Mouse (Mus musculus): Measurements from ENCODE around the gene Gm20388. TPM values are rescaled to one million over a fixed set of nuclear protein-coding genes. Genes with fewer than 3 reads are reported as not detected.

Gene Gm20388
- polyA plus RNA-seq, 1 experiment from 2014 or later = 4.4 TPM

DNA sequence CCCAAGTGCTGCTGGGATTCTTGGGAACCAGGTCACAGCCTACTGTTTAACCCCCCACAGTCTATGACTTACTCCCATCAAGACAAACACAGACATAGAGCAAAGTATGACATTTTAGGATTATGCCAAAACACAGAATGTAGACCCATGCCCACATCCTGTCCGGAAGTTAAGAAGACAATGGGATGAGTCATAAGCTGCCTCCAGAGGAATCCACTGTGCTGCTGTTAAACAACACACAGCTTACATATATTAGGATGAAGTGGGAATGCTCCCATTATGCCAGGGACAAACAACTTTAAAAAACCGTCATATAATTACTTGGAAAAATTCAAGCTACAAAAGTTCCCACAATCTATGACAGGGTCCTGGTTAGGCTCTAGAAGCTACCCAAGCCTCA, 3079.3 kb downstream of the Gm20388 start:
- ATAC-seq = no peak
- Histone ChIP-seq H3K36me3 (no peaks in the 10 kb centered on the region), H3K27ac (no peak overlapping the region), H3K4me3 (replicated peaks) (no peak overlapping the region), H3K4me1 (replicated peaks) (peaks cover 36% of the 10 kb centered on the region), H3K9ac (replicated peaks) (no peak overlapping the region), H3K9me3 (no peaks in the 10 kb centered on the region), H3K4me2 (replicated peaks) (no peak overlapping the region), H3K27me3 (no peaks in the 10 kb centered on the region)
- 92% methylated on average over 2 of the region's 2 CpGs for WGBS

- Histone ChIP-seq H3K27ac (no peak overlapping the region), H3K27me3 (no peaks in the 10 kb centered on the region), H3K36me3 (no peaks in the 10 kb centered on the region), H3K4me2 (replicated peaks) (no peak overlapping the region), H3K9ac (replicated peaks) (no peak overlapping the region), H3K4me3 (replicated peaks) (no peak overlapping the region), H3K4me1 (replicated peaks) (peaks cover 28% of the 10 kb centered on the region), H3K9me3 (no peaks in the 10 kb centered on the region)
- no peak for ATAC-seq
- WGBS = 92% methylated on average over 5 of the region's 5 CpGs
These were observed 3080.7 kb downstream of the Gm20388 start for GRCm38 (mm10) chr8:122991368-122991767.

DNA sequence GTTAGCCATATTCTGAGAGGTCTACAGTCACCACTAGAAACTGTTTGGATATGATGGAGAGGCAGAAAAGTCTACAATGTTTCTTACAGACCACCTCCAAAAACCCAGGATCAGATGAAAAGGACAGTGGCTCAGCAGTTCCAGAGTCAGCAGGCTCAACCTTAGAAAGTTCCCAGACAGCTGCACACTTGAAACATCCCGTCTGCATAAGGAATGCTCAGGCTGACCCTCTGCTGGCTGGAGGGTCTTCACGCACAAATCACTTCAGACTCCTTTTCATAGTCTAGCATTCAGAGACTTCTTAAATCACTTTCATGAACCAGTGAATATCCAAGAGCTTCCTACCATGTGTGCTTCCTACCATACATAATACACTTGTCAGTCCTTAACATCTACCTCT, 3081.7 kb downstream of the Gm20388 start:
- WGBS = 49% methylated on average over 2 of the region's 2 CpGs
- H3K27ac ChIP-seq = no peak overlapping the region

GRCm38 (mm10) chr8:122993031-122993430, 3082.4 kb downstream of the Gm20388 start:
- ATAC-seq = no peak
- Histone ChIP-seq H3K27me3 (no peaks in the 10 kb centered on the region), H3K27ac (no peak overlapping the region), H3K4me3 (replicated peaks) (no peak overlapping the region), H3K9ac (replicated peaks) (no peak overlapping the region), H3K4me2 (replicated peaks) (no peak overlapping the region), H3K4me1 (replicated peaks) (peaks cover 28% of the 10 kb centered on the region), H3K9me3 (no peaks in the 10 kb centered on the region), H3K36me3 (no peaks in the 10 kb centered on the region)
- WGBS = 91% methylated on average over 3 of the region's 3 CpGs

More for the DNA sequence above, 3081.7 kb downstream of the Gm20388 start:
- Histone ChIP-seq H3K4me1 (replicated peaks) (peaks cover 25% of the 10 kb centered on the region), H3K27me3 (no peaks in the 10 kb centered on the region), H3K4me3 (replicated peaks) (no peak overlapping the region), H3K9me3 (no peaks in the 10 kb centered on the region), H3K4me2 (replicated peaks) (no peak overlapping the region), H3K9ac (replicated peaks) (no peak overlapping the region), H3K36me3 (no peaks in the 10 kb centered on the region)
- no peak for ATAC-seq

DNA sequence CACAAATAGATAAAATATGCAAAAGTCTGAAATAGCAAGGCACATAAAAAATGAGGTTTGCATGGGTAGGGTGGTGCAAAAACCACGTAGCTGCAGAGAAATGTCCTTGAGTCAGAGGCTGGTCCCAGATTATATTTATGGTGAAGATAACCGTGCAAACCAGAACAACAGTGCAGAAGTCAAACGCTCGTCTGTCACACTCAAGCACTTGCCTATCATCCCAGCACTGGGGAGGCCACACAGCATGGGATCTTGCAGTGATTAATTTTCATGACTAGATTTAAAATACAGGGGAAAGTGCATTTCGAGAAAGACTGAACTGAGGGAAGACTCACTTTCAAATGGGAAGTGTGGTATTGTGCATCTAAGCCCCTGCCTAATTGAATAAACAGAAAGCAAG, 3083.1 kb downstream of the Gm20388 start:
- WGBS = 75% methylated on average over 5 of the region's 5 CpGs
- no peak for ATAC-seq
- no peak overlapping the region for H3K4me2 ChIP-seq (replicated peaks)

DNA sequence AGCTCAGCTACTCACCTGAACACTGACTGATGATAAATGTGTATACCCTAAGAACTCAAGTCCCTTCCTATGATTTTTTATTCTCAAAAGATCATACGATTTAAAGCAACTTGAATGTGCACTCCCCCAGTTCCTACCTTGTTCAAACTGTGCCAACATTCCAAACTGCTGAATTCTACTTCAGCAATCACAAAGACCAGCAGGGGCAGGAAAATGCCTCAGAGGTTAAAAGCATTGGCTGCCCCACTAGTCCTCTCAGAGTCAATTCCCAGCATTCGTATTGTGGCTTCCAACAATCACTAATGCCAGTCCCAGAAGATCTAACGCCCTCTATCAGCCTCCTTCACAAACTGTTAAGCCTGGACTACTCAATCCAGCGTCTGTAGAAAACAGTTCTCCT, 3087.3 kb downstream of the Gm20388 start:
- H3K4me2 ChIP-seq (replicated peaks) = no peak overlapping the region
- peaks cover 26% of the 10 kb centered on the region for H3K4me1 ChIP-seq (replicated peaks)

More for the DNA sequence above, 3083.1 kb downstream of the Gm20388 start:
- H3K4me3 ChIP-seq (replicated peaks) = no peak overlapping the region
- no peaks in the 10 kb centered on the region for H3K36me3 ChIP-seq
- H3K27ac ChIP-seq = no peak overlapping the region
- H3K9ac ChIP-seq (replicated peaks) = no peak overlapping the region
- H3K4me1 ChIP-seq (replicated peaks) = peaks cover 31% of the 10 kb centered on the region
- no peaks in the 10 kb centered on the region for H3K27me3 ChIP-seq
- no peaks in the 10 kb centered on the region for H3K9me3 ChIP-seq

GRCm38 (mm10) chr8:123000311-123000710, 3089.7 kb downstream of the Gm20388 start:
- WGBS = 91% methylated on average over 2 of the region's 2 CpGs
- Histone ChIP-seq H3K9me3 (no peaks in the 10 kb centered on the region), H3K27ac (no peak overlapping the region), H3K9ac (replicated peaks) (no peak overlapping the region), H3K4me3 (replicated peaks) (no peak overlapping the region), H3K4me1 (replicated peaks) (peaks cover 23% of the 10 kb centered on the region), H3K4me2 (replicated peaks) (no peak overlapping the region), H3K27me3 (no peaks in the 10 kb centered on the region), H3K36me3 (no peaks in the 10 kb centered on the region)
- no peak for ATAC-seq

More for the DNA sequence above, 3087.3 kb downstream of the Gm20388 start:
- no peaks in the 10 kb centered on the region for H3K36me3 ChIP-seq
- no peak overlapping the region for H3K9ac ChIP-seq (replicated peaks)
- no peaks in the 10 kb centered on the region for H3K27me3 ChIP-seq
- H3K27ac ChIP-seq = no peak overlapping the region
- WGBS = 76% methylated on average over 4 of the region's 4 CpGs
- no peak for ATAC-seq
- no peak overlapping the region for H3K4me3 ChIP-seq (replicated peaks)
- H3K9me3 ChIP-seq = no peaks in the 10 kb centered on the region

DNA sequence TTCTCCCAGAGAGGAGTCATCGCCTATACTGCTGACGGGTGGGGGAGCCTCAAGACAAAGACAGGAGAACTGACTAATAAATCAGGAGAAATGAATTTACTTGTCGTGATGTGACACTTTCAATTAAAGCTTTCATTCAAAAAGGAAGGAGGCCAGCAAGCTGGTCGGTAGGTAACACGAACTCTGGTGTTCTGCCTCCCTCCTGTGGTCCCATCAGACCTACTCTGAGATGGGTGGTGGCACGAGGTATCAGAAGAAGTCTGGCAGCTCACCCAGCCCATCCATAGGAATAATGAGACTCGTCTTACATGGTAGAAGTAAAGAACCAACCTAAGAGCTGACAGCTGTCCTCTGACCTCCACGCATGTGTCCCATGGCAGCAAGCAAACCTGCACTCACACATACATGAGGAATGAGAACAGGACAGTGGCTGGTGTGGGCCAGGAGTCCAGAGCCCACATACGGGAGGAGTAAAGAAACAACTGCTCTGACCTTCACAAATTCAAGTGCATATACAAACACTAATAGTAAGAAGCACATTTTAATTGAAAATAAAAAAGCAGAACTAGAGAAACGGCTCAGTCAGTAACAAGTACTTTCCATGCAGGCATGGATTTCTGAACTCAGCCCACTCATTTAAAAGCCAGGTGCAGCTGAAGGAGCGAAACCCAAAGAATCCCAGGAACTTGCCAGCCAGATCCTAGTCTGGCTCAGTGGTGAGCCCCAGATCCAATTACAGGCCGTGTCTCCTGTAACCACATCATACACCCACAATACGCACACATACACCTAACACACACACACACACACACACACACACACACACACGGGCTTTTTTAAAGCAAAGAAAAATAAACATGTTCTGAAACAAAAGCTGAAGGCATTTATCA, 3093.6 kb downstream of the Gm20388 start:
- H3K36me3 ChIP-seq = no peaks in the 10 kb centered on the region
- peaks cover 23% of the 10 kb centered on the region for H3K4me1 ChIP-seq (replicated peaks)
- no peak overlapping the region for H3K9ac ChIP-seq (replicated peaks)
- 0 out of 2 replicates have a peak overlapping the region, but pooled peaks have one; percentile 12 for H3K27ac ChIP-seq
- H3K4me3 ChIP-seq (replicated peaks) = no peak overlapping the region
- no peaks in the 10 kb centered on the region for H3K9me3 ChIP-seq
- no peak for ATAC-seq
- no peaks in the 10 kb centered on the region for H3K27me3 ChIP-seq
- WGBS = 81% methylated on average over 14 of the region's 14 CpGs
- no peak overlapping the region for H3K4me2 ChIP-seq (replicated peaks)

DNA sequence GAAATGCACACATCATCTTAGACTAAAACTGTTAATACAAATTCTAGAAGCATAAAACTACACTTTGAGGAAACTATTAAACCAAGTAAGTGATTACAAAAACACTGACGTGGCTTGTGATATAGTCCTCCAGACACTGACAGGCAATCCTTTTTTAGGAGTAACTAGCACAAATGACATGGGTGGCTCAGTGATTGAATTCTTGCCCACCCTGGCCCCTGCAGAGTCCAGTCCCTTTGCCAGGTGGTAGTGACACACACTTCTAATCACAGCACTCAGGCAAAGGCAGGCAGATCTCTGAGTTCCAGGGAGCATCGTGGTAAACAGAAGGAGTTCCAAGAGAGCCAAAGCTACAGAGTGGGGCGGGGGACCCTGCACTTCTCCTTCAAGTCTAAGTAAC, 3094.7 kb downstream of the Gm20388 start:
- no peak for ATAC-seq
- no peak overlapping the region for H3K4me2 ChIP-seq (replicated peaks)
- H3K27me3 ChIP-seq = no peaks in the 10 kb centered on the region
- H3K9ac ChIP-seq (replicated peaks) = no peak overlapping the region
- WGBS = 75% methylated on average over 3 of the region's 3 CpGs
- no peak overlapping the region for H3K4me3 ChIP-seq (replicated peaks)
- H3K36me3 ChIP-seq = no peaks in the 10 kb centered on the region
- no peaks in the 10 kb centered on the region for H3K9me3 ChIP-seq
- H3K4me1 ChIP-seq (replicated peaks) = peaks cover 23% of the 10 kb centered on the region
- no peak overlapping the region for H3K27ac ChIP-seq

DNA sequence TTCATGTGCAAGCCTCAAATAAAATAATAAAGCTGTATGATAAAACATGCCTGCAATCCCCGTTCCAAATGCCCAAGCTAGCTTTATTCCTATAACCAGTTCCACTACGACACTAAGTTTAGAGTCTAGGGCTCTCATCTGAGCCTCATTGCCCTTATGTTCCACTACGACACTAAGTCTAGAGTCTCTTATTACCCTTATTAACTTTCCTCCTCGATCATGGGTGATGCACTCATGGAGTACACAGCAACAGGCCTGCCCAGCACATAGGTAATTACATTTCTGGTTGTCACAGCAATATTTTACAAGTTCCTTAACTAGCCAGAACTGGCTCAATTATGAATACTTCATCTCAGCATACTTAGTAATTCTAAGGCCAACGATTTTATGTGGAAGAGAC, 3095.2 kb downstream of the Gm20388 start:
- no peaks in the 10 kb centered on the region for H3K36me3 ChIP-seq
- peaks cover 23% of the 10 kb centered on the region for H3K4me1 ChIP-seq (replicated peaks)
- 89% methylated on average over 5 of the region's 5 CpGs for WGBS
- no peak overlapping the region for H3K9ac ChIP-seq (replicated peaks)
- no peak overlapping the region for H3K27ac ChIP-seq
- no peak for ATAC-seq
- no peaks in the 10 kb centered on the region for H3K27me3 ChIP-seq
- no peak overlapping the region for H3K4me2 ChIP-seq (replicated peaks)
- H3K9me3 ChIP-seq = no peaks in the 10 kb centered on the region
- no peak overlapping the region for H3K4me3 ChIP-seq (replicated peaks)

GRCm38 (mm10) chr8:123011321-123011720, 3100.7 kb downstream of the Gm20388 start:
- no peak overlapping the region for H3K27ac ChIP-seq
- H3K9ac ChIP-seq (replicated peaks) = no peak overlapping the region
- no peak overlapping the region for H3K4me3 ChIP-seq (replicated peaks)
- ATAC-seq = no peak
- no peaks in the 10 kb centered on the region for H3K27me3 ChIP-seq
- H3K36me3 ChIP-seq = no peaks in the 10 kb centered on the region
- H3K4me2 ChIP-seq (replicated peaks) = no peak overlapping the region
- no peaks in the 10 kb centered on the region; the same call in 1 of the 2 replicates for H3K4me1 ChIP-seq (replicated peaks)
- no peaks in the 10 kb centered on the region for H3K9me3 ChIP-seq

GRCm38 (mm10) chr8:123014429-123014828, 3103.8 kb downstream of the Gm20388 start:
- Histone ChIP-seq H3K4me1 (replicated peaks) (peaks cover 17% of the 10 kb centered on the region), H3K4me3 (replicated peaks) (no peak overlapping the region), H3K27ac (no peak overlapping the region), H3K4me2 (replicated peaks) (no peak overlapping the region), H3K36me3 (no peaks in the 10 kb centered on the region), H3K9ac (replicated peaks) (no peak overlapping the region), H3K27me3 (no peaks in the 10 kb centered on the region), H3K9me3 (no peaks in the 10 kb centered on the region)
- no peak for ATAC-seq
- WGBS = 88% methylated on average over 7 of the region's 7 CpGs

DNA sequence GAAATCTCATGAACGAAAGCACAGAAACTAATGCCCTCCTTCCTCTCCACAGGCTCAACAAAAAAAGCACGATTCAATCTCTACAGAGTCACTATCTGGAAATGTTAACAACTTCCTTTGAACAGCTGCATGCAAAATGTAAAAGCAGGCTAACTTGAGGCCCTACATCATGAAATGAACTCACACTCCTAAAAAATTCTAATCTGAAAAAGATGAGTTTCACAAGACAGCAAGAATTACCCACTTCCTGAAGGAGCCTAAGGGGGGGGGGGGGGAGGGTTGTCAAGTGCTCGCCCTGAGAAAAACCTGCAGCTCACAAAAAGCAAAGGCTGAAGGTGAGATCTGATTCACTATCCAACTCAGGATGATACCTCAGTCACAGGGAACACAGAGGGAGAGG, 3104.4 kb downstream of the Gm20388 start:
- no peak overlapping the region for H3K4me2 ChIP-seq (replicated peaks)
- no peak for ATAC-seq
- H3K9ac ChIP-seq (replicated peaks) = no peak overlapping the region
- H3K27me3 ChIP-seq = no peaks in the 10 kb centered on the region
- 88% methylated on average over 3 of the region's 3 CpGs for WGBS
- H3K36me3 ChIP-seq = no peaks in the 10 kb centered on the region
- H3K4me1 ChIP-seq (replicated peaks) = peaks cover 19% of the 10 kb centered on the region
- no peak overlapping the region for H3K27ac ChIP-seq
- H3K9me3 ChIP-seq = no peaks in the 10 kb centered on the region
- no peak overlapping the region for H3K4me3 ChIP-seq (replicated peaks)

All from midbrain, embryonic 13.5 days (tissue).